Mouse (Mus musculus) midbrain, embryonic 15.5 days (tissue): Measurements from ENCODE around the gene Zfp667. TPM values are rescaled to one million over a fixed set of nuclear protein-coding genes. Genes with fewer than 3 reads are reported as not detected.
"Not testable (repeated sequence)": the region's sequence is repeated elsewhere in the genome, so short reads cannot be mapped to it uniquely, and the experiment has no call there.

Experiments
- ATAC-seq: fragments of 200-750 bp; cut with Nextera tagmentation; replicated peaks from 2 replicates; pipeline ENCODE4 v1.8.0; 2017; ENCODE audit warnings: moderate TSS enrichment
- H3K27ac ChIP-seq: fragments of 300-500 bp; sonication (generic); 2 replicates; pipeline ENCODE4 v1.5.1; 2015; ENCODE audit warnings: mild to moderate bottlenecking, inconsistent platforms
- H3K27me3 ChIP-seq: fragments of 300-500 bp; sonication (generic); replicated peaks from 2 replicates; pipeline ENCODE4 v1.6.1; 2015; ENCODE audit warnings: inconsistent platforms
- H3K36me3 ChIP-seq: fragments of 300-500 bp; sonication (generic); replicated peaks from 2 replicates; pipeline ENCODE4 v1.6.1; 2015; ENCODE audit warnings: inconsistent platforms
- H3K4me1 ChIP-seq: fragments of 300-500 bp; sonication (generic); 2 replicates; pipeline ENCODE4 v1.6.1; 2015; ENCODE audit warnings: inconsistent platforms
- H3K4me2 ChIP-seq: fragments of 300-500 bp; sonication (generic); 2 replicates; pipeline ENCODE4 v1.6.1; 2015; ENCODE audit warnings: inconsistent platforms, mild to moderate bottlenecking, moderate library complexity
- H3K4me3 ChIP-seq: fragments of 300-500 bp; sonication (generic); 2 replicates; pipeline ENCODE4 v1.5.1; 2015; ENCODE audit warnings: mild to moderate bottlenecking, inconsistent platforms
- H3K9ac ChIP-seq: fragments of 300-500 bp; sonication (generic); 2 replicates; pipeline ENCODE4 v1.6.1; 2015; ENCODE audit warnings: mild to moderate bottlenecking, inconsistent platforms
- H3K9me3 ChIP-seq: fragments of 300-500 bp; sonication (generic); 2 replicates; pipeline ENCODE4 v1.6.1; 2016; ENCODE audit warnings: inconsistent platforms
- WGBS: fragments of 180-500 bp; shearing (Covaris S2); methylation state at CpG from one replicate; pipeline ENCODE4 v1.1.7; 2015; ENCODE audit warnings: mixed read lengths; 5-methylcytosine and 5-hydroxymethylcytosine counted together
- polyA plus RNA-seq: library from polyadenylated mRNA; unstranded; fragments of >200 nt; fragmentation: Nextera tagmentation; extraction: Ambion mirVana; gene quantifications from 2 replicates; pipeline ENCODE4 v1.2.1, GENCODE M21; 2015

The Zfp667 gene
- polyA plus RNA-seq, 1 experiment from 2014 or later: 16.8 TPM

DNA sequence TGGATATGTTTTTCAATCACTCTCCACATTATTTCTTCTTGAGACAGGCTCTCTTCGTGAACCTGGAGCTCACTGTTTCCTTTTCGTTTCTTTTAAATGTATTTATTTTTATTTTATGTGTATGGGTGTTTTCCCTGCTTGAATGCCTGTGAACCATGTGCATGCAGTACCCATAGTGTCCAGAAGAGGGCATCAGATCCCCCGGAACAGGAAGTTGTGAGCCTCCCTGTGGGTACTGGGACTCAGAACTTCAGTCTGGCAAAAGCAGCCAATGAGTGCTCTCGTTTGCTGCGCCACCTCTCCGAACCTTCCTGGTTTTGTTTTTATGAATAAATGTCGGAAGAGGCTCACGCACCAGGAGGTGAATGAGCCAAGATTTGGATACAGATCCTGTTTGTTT, 20.7 kb upstream of the Zfp667 start:
- Histone ChIP-seq H3K4me1 (no peaks in the 10 kb centered on the region), H3K9me3 (no peaks in the 10 kb centered on the region), H3K27ac (no peak overlapping the region), H3K27me3 (no peaks in the 10 kb centered on the region), H3K4me2 (no peak overlapping the region), H3K4me3 (no peak overlapping the region), H3K9ac (no peak overlapping the region), H3K36me3 (no peaks in the 10 kb centered on the region)
- ATAC-seq: no peak
- WGBS: 60% methylated on average over 8 of the region's 8 CpGs

DNA sequence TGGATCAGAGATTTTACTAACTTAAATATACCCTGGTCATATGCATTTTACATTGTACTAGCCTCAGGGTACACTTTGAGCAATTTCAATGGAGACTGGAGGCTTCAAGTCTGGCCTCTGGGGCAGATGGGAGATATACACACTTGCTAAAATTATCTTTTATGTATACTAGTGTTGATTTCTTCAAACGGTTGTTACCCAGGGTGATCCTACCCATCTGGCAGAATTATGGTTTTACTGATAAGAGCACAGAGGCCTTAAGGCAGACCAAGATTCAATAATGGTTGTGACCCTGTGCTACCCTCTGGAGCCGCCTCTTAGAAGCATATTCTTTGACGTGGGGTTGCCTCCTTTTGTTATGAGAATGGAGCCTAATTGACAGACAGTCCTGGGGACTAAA, 8.5 kb upstream of the Zfp667 start:
- H3K9me3 ChIP-seq: no peaks in the 10 kb centered on the region
- no peak for ATAC-seq
- no peak overlapping the region for H3K4me3 ChIP-seq
- 66% methylated on average over 3 of the region's 3 CpGs for WGBS
- no peaks in the 10 kb centered on the region for H3K36me3 ChIP-seq
- no peak overlapping the region for H3K9ac ChIP-seq
- no peaks in the 10 kb centered on the region for H3K4me1 ChIP-seq
- H3K27ac ChIP-seq: no peak overlapping the region
- no peak overlapping the region for H3K4me2 ChIP-seq
- no peaks in the 10 kb centered on the region for H3K27me3 ChIP-seq

DNA sequence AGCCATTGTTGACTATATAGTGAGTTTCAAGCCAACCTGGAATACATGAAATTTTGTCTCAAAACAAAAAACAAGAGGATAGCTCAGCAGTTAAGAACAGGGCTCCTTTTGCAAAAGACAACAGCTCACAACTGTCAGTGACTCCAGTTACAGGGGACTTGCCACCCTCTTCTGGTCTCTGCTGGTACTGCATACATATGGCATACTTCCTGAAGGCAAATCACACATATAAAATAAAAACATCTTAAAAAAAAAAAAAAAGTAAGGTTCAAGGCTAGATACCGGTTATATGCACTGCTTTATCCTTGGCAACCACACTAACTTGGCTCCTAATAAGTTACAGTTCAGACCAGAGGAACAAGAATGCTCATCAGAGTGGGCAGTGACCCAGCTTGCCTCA, 3.6 kb upstream of the Zfp667 start:
- peak overlapping the region; percentile 55 for H3K4me2 ChIP-seq
- peak overlapping the region; percentile 92 for H3K27ac ChIP-seq
- no peaks in the 10 kb centered on the region for H3K9me3 ChIP-seq
- H3K4me1 ChIP-seq: peaks cover 21% of the 10 kb centered on the region
- peak overlapping the region; percentile 58; the same call in 1 of the 2 replicates for H3K9ac ChIP-seq
- H3K36me3 ChIP-seq: no peaks in the 10 kb centered on the region
- peak overlapping the region; percentile 57 for H3K4me3 ChIP-seq
- ATAC-seq: peak; percentile 4
- H3K27me3 ChIP-seq: no peaks in the 10 kb centered on the region
- WGBS: 0% methylated on average over 1 of the region's 1 CpGs

DNA sequence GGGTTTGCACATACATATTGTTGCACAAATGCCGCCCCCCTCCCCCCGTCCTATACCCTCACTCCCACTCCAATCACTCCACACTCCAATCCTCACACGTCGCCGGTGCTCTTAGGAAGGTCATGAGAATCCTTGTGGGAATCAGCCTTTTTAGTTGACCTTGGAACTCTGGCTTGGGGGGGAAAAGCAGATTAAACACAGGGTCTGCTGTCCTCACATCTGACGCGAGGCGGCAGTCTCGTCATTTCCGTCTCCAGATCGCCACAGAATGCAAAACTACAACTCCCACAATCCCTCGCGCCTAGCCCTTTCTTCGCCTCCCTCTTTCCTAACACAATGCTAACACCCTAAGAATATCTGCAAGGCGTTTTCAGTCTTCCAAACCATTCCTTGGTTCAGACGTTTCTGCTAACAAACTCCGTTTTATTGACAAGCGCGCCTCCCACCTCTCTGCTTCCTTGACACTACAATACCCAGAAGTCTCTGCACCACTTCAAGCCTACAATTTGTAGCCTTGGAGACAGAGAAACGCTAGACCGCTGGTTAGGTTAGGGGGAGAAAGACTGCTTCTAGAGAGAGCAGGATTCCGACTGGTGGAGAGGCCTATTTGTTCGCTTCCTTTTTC, 2.8 kb upstream of the Zfp667 start:
- 1% methylated on average over 23 of the region's 23 CpGs for WGBS

DNA sequence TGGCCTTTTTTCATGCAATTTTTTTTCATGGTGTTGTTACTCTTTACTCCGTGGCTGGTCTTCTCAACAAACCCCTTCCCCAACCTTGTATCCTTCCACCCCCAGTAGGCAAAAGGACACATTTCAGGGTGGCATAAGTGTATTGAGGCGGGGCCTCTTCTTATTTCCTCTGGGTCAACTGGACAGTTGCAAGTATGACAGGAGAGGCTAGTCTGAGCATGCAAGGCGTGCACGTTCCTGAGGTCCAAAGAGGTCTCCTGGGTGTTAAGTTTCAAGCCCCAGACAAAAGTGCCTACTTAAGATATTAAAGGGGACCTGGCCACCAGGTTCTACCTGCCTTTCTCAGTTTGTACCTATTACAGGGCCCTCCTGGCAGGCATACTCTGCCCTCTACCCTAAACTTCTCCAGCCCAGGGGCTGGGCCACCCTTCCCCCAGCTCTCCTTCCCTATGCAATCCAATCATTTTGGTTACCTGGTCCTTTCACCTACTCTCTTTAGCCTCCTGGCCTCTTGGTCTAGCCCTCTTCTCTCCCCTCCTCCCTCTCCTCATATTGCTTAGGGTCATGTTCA, 1.9 kb upstream of the Zfp667 start:
- Histone ChIP-seq H3K4me1 (peaks cover 31% of the 10 kb centered on the region), H3K4me3 (no peak overlapping the region; the same call in 1 of the 2 replicates), H3K27me3 (no peaks in the 10 kb centered on the region), H3K4me2 (peak overlapping the region; percentile 55), H3K9ac (no peak overlapping the region), H3K27ac (peak overlapping the region; percentile 92; the same call in 1 of the 2 replicates), H3K36me3 (no peaks in the 10 kb centered on the region), H3K9me3 (no peaks in the 10 kb centered on the region)
- WGBS: 94% methylated on average over 4 of the region's 4 CpGs
- ATAC-seq: no peak

More for the DNA sequence above, 2.8 kb upstream of the Zfp667 start:
- Histone ChIP-seq H3K36me3 (no peaks in the 10 kb centered on the region), H3K4me3 (peak overlapping the region; percentile 57), H3K27ac (peak overlapping the region; percentile 92), H3K4me1 (peaks cover 29% of the 10 kb centered on the region), H3K9ac (peak overlapping the region; percentile 58), H3K4me2 (peak overlapping the region; percentile 55), H3K27me3 (no peaks in the 10 kb centered on the region), H3K9me3 (no peaks in the 10 kb centered on the region)
- ATAC-seq: peak; percentile 74

DNA sequence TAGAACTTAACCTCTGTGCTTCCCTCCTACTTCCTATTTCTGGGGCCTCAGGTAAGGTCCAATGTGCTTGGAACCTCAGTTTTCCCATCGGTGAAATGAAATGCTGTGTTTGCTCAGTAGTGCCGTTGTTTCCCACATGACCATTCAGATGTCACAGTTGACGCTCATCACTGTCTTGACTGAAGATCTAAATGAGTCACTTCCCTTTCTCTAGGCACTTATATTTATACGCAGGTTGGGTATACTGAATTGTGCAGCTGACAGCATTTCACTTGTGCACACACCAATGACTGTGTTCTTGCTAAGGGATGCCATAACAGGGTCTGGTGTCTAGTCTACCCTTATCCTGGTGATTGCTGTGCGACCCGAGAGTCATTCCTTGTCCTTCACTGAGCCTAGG, 1.0 kb upstream of the Zfp667 start:
- WGBS: 88% methylated on average over 6 of the region's 6 CpGs
- Histone ChIP-seq H3K4me1 (peaks cover 31% of the 10 kb centered on the region), H3K4me2 (peak overlapping the region; percentile 86; the same call in 1 of the 2 replicates), H3K27me3 (no peaks in the 10 kb centered on the region), H3K9ac (no peak overlapping the region), H3K36me3 (0 out of 2 replicates have a peak, but pooled peaks cover 1% of the 10 kb centered on the region), H3K4me3 (0 out of 2 replicates have a peak overlapping the region, but pooled peaks have one; percentile 45), H3K9me3 (no peaks in the 10 kb centered on the region), H3K27ac (no peak overlapping the region)
- ATAC-seq: no peak

DNA sequence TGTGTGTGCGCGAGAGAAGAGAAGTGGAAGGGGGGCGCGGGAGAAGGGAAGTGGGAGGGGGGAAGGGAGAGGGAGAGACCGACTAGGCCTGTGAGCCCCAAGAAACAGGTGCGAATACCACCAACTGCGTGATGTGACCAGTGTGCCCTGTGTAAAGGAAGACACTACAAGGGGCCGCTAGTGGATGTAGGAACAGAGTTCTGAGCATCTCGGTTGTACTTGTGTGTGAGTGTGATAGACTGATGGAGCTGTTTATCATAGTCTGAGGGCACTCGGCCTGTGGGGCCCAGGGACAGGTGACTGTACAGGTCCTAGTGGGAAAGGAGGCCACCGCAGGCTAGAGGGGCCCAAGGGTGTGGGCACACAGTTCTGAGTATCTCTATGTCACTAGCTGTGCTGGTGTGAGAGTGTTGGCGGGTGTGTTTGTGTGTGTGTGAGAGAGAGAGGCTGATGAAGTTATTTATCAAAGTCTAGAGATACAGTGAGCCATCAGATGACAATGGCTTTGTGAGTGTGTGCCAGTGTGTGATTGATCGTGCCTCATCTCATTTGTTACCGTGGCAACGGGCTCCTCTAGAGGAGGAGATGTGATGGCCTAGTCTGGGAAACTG, 647 bp downstream of the Zfp667 start:
- Histone ChIP-seq H3K4me3 (peak overlapping the region; percentile 45), H3K27ac (peak overlapping the region; percentile 78), H3K4me1 (peaks cover 31% of the 10 kb centered on the region), H3K9ac (peak overlapping the region; percentile 43), H3K27me3 (no peaks in the 10 kb centered on the region), H3K4me2 (peak overlapping the region; percentile 86), H3K36me3 (0 out of 2 replicates have a peak, but pooled peaks cover 3% of the 10 kb centered on the region), H3K9me3 (no peaks in the 10 kb centered on the region)
- peak; percentile 28 for ATAC-seq
- 22% methylated on average over 15 of the region's 15 CpGs for WGBS

DNA sequence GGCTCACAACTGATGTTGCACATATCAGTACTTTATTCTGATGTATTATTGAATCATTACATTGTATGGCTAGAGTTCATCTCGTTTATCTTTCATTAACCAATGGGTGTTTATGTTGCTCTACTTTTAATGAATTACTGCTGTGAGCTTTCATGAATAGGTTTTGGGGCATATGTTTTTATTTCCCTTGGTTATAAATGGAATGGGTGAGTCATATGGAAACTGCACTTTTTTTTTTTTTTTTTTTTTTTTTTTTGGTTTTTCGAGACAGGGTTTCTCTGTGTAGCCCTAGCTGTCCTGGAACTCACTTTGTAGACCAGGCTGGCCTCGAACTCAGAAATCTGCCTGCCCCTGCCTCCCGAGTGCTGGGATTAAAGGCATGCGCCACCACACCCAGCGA, 4.7 kb downstream of the Zfp667 start:
- H3K27ac ChIP-seq, H3K9ac ChIP-seq, H3K27me3 ChIP-seq, H3K4me3 ChIP-seq, H3K4me2 ChIP-seq, ATAC-seq, H3K9me3 ChIP-seq: not testable (repeated sequence)
- Histone ChIP-seq H3K4me1 (peaks cover 20% of the 10 kb centered on the region), H3K36me3 (peaks cover 32% of the 10 kb centered on the region)
- 93% methylated on average over 6 of the region's 6 CpGs for WGBS

DNA sequence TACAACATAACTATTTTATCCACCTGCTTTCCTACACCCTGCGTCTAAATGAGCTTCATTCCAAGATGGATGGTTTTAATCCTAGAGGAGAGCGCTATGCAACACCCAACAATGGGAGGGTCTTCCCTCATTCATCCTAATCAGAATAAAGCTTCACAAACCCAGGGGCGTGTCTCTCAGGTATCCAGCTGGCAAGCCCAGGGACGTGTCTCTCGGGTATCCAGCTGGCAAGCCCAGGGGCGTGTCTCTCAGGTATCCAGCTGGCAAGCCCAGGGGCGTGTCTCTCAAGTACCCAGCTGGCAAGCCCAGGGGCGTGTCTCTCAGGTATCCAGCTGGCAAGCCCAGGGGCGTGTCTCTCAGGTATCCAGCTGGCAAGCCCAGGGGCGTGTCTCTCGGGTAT, 14.4 kb downstream of the Zfp667 start:
- not testable (repeated sequence) for H3K4me1 ChIP-seq, H3K27me3 ChIP-seq, H3K27ac ChIP-seq, H3K4me2 ChIP-seq, H3K9ac ChIP-seq, H3K9me3 ChIP-seq, H3K4me3 ChIP-seq, ATAC-seq
- peaks cover 25% of the 10 kb centered on the region for H3K36me3 ChIP-seq
- 85% methylated on average over 11 of the region's 11 CpGs for WGBS

DNA sequence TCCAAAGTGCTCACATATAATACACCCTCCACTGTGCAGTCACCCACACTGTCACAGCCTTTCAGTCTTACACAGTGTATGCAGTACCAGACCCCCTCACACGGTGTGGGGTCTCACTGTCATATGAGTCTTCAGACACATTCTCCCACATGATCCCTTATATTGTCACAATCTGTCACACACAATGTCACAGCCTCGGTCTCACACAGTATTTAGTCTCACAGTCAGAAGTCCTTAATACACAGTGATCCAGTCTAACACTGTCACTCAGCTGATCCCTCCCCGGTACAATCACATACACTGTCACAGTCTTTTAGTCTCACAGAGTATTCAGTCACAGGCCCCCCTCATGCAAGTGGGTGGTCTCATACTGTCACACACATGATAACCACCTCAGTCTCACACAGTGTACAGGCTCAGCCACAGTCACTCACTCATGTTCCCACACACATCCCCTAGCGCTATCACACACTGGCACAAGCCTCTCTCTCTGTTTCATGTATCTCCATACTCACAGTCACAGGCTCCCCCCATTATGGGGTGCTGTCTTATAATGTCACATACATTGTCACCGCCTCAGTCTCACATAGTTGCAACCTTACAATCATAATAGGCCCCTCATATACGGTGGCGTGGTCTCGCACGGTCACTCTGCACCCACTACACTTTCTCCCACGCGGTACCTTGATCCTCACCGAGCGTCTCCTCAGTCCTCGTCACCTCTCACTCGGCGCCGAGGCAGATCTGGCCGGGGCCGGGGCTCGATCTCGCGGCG, 44.3 kb downstream of the Zfp667 start:
- H3K4me1 ChIP-seq: peaks cover 10% of the 10 kb centered on the region
- no peaks in the 10 kb centered on the region for H3K9me3 ChIP-seq
- H3K27ac ChIP-seq: peak overlapping the region; percentile 89
- no peaks in the 10 kb centered on the region for H3K27me3 ChIP-seq
- H3K4me2 ChIP-seq: peak overlapping the region; percentile 58
- peak overlapping the region; percentile 55 for H3K4me3 ChIP-seq
- WGBS: 13% methylated on average over 23 of the region's 23 CpGs
- ATAC-seq: peak; percentile 90
- peak overlapping the region; percentile 68 for H3K9ac ChIP-seq
- peaks cover 4% of the 10 kb centered on the region; the same call in 1 of the 2 replicates for H3K36me3 ChIP-seq

DNA sequence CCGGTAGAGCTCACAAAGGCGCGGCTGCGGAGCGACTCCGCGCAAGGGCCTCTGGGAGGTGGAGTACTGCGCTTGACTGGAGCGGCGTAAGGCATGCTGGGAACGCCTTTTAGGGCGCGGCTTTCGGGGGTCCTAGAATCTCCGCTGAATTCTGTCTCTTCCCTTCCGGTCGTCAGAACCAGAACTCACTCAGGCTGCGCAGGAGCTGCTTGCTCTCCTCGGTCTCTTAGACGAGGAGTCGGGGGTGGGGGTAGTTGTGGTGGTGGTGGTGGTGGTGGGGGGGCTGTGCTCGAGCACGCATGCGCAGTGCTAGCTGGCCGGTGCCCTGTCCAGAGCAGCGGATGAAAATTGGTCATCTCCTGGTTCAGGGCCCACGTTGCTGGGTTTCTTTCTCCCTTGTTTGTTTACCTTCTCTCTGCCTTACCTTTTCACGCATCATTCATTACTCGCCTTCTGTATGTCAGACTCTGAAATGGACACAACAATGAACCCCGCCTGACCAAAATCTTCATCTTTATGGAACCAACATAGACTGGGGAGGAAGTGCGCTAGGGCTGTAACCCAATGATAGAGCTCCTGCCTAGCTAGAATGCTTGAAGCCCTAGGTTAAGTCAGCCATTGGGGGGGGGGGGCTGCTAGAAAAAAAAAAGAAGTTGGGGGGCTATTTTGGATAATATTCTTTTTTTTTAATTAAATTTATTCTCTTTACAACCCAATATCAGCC, 45.0 kb downstream of the Zfp667 start, which contains the start of gene Zfp583:
TSS of gene Zfp583 (minus strand) at position 53 of the 724 bp plus-strand sequence.
- WGBS: 5% methylated on average over 31 of the region's 31 CpGs
- Histone ChIP-seq H3K27ac (peak within 1 kb of the TSS; percentile 89), H3K36me3 (no peaks in the 10 kb centered on the region; the same call in 1 of the 2 replicates), H3K4me1 (peaks cover 10% of the 10 kb centered on the region), H3K4me3 (peak within 1 kb of the TSS; percentile 55), H3K27me3 (no peaks in the 10 kb centered on the region), H3K4me2 (peak within 1 kb of the TSS; percentile 58), H3K9ac (peak within 1 kb of the TSS; percentile 68), H3K9me3 (no peaks in the 10 kb centered on the region)
- ATAC-seq: peak; percentile 94
